Mouse (Mus musculus): Measurements from ENCODE around the gene Ffar4.

GRCm38 (mm10) chr19:38064051-38064450 is 32.8 kb upstream of the Ffar4 start:
- TF ChIP-seq POLR2A (IDR thresholded peaks at IDR 0.05; ENCODE audit: control insufficient read depth in 1 of 2, insufficient read depth in 1 of 2, low read depth in 1 of 2, low read length in 2 of 2, poor library complexity in 1 of 2): no peak
- no peak for TF ChIP-seq NELFE (IDR thresholded peaks at IDR 0.05; ENCODE audit: low read depth, low read length)
- TF ChIP-seq EP300 (IDR thresholded peaks at IDR 0.05; ENCODE audit: low read depth in 1 of 2, low read length in 2 of 2): no peak
- TF ChIP-seq UBTF (IDR thresholded peaks at IDR 0.05; ENCODE audit: borderline replicate concordance, insufficient read depth, low read depth, low read length): no peak
- TF ChIP-seq TBP (IDR thresholded peaks at IDR 0.05; ENCODE audit: low read depth, low read length): no peak
- no peak for TF ChIP-seq ZKSCAN1 (IDR thresholded peaks at IDR 0.05; ENCODE audit: low read depth, low read length)
